Mouse (Mus musculus): Measurements from ENCODE around the gene Rbm4b. TPM values are rescaled to one million over a fixed set of nuclear protein-coding genes. Genes with fewer than 3 reads are reported as not detected.
A peak's percentile ranks its signal among the peaks of the same experiment; 100 is the strongest.
"Not testable (repeated sequence)": the region's sequence is repeated elsewhere in the genome, so short reads cannot be mapped to it uniquely, and the experiment has no call there.

Rbm4b gene
- total RNA-seq, 2 experiments from 2014 or later: 16.8 to 17.9 TPM

DNA sequence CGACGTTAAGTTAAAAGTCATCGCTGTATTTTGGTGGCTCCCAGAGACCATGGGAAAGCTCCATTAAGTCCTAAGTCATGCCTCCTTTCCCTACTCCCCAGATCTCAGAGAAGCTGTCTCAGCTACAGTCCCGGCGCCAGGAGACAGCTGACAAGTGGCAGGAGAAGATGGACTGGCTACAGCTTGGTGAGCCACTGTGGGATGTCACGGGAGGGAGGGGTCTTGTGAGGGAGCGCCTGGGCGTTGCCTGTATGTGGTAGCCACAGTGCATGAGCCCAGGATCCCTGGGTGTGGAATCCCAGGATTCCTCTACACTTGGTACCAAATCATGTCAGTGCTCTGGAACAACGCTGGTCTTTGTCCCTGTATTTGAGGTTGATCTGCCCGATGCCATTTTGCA is 7.8 kb upstream of the Rbm4b start:
- no peak overlapping the region for H3K27ac ChIP-seq
- H3K4me3 ChIP-seq: no peak overlapping the region
- DNase-seq (ENCODE audit: low spot score in 2 of 2): no peak
- TF ChIP-seq CTCF (conservative IDR thresholded peaks at IDR 0.05): no peak

- TF ChIP-seq CTCF (conservative IDR thresholded peaks at IDR 0.05): no peak
- DNase-seq (ENCODE audit: low spot score in 2 of 2): no peak
- no peak overlapping the region for H3K27ac ChIP-seq
- H3K4me3 ChIP-seq: no peak overlapping the region
Measured at GRCm38 (mm10) chr19:4749975-4750374, 6.3 kb upstream of the Rbm4b start.

DNA sequence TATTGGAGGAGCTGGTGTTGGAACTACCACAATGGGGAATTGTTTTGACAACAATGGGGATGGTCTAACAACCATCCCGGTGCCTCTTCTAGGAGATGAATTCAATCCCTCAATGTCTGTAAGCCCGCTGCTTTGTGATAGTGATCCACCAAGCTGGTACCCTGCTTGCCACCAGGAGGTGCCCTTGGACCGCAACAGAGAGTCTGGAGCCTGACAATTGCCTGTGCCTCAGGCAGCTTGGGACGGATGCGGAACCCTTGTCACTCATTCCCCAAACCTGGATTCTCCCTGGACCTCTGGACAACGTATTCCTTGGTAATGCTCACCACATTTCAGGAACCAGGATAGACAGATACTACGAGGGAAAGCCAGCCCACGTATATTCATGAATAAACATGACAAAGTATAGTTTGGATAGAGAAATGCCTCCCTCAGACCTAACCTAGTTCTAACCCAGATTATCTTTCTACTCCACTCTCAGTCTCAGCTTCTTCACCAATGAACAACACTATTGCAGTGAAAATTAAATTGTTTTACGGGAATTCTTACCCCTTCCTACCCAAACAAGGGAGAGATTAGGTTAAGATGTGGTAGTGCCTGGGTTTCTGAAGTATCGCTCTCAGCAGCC is 618 bp upstream of the Rbm4b start:
- Histone ChIP-seq H3K4me3 (peak overlapping the region; percentile 89), H3K27ac (peak overlapping the region; percentile 93)
- DNase-seq (ENCODE audit: low spot score in 2 of 2): peak; percentile 90 to 91
- peak; percentile 97 for TF ChIP-seq CTCF (conservative IDR thresholded peaks at IDR 0.05)

- TF ChIP-seq CTCF (conservative IDR thresholded peaks at IDR 0.05): no peak
- Histone ChIP-seq H3K27ac (peak overlapping the region; percentile 93), H3K4me3 (peak overlapping the region; percentile 89)
- no peak for DNase-seq (ENCODE audit: low spot score in 2 of 2)
Measured at GRCm38 (mm10) chr19:4756921-4757320, 624 bp downstream of the Rbm4b start.

GRCm38 (mm10) chr19:4760544-4760943 is 4.2 kb downstream of the Rbm4b start:
- not testable (repeated sequence) for DNase-seq (ENCODE audit: low spot score in 2 of 2); H3K27ac ChIP-seq; H3K4me3 ChIP-seq

- peak; percentile 41 for TF ChIP-seq CTCF (conservative IDR thresholded peaks at IDR 0.05)
- no peak for DNase-seq (ENCODE audit: low spot score in 2 of 2)
- Histone ChIP-seq H3K4me3 (no peak overlapping the region), H3K27ac (no peak overlapping the region)
Measured at GRCm38 (mm10) chr19:4762876-4763275, 6.6 kb downstream of the Rbm4b start.

GRCm38 (mm10) chr19:4767507-4768148 is 11.3 kb downstream of the Rbm4b start:
- no peak for DNase-seq (ENCODE audit: low spot score in 2 of 2)
- no peak overlapping the region for H3K4me3 ChIP-seq
- TF ChIP-seq CTCF (conservative IDR thresholded peaks at IDR 0.05): no peak
- no peak overlapping the region for H3K27ac ChIP-seq

DNA sequence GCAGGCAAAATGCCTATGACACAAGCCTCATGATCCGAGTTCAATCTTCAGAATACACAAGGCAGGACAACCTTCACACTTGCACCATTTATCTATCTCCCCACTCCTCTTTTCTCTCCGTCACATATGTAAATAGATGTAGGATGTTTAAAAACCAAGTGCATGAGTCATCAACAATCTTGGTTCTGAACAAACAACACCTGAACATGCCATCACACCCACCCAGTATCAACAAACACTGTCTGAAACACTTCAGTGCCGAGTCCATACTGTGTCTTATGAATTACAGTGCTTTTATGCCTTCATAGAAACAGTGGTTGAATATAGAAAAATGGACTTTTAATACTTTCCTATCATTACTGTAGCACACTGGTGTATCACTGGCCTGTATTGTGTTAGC is 16.5 kb downstream of the Rbm4b start:
- no peak for DNase-seq (ENCODE audit: low spot score in 2 of 2)
- TF ChIP-seq CTCF (conservative IDR thresholded peaks at IDR 0.05): no peak

GRCm38 (mm10) chr19:4782891-4783290 is 26.6 kb downstream of the Rbm4b start:
- no peak for TF ChIP-seq CTCF (conservative IDR thresholded peaks at IDR 0.05)
- DNase-seq (ENCODE audit: low spot score in 2 of 2): no peak
- Histone ChIP-seq H3K4me3 (no peak overlapping the region), H3K27ac (no peak overlapping the region)

More for the DNA sequence above, 16.5 kb downstream of the Rbm4b start:
- no peak overlapping the region for H3K4me3 ChIP-seq
- no peak overlapping the region for H3K27ac ChIP-seq

DNA sequence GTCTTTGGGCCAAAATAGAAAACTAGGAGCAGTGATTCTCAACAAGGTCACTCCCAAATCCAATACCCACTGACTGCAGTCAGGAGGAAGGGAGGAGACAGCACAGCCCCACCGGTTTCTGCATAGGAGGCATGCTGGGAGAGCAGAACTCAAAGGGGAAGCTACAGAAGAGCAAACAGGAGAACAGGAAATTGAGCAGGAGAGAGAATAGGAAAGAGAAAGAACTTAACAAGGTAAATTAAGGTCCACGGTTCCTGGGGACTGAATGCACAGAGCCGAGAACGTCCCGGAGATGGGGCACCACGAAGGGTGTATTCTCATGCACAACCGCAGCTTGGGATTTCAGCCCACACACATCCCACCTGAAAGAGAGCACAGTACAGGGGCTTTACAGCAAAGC is 28.9 kb downstream of the Rbm4b start:
- DNase-seq (ENCODE audit: low spot score in 2 of 2): no peak
- TF ChIP-seq CTCF (conservative IDR thresholded peaks at IDR 0.05): no peak
- Histone ChIP-seq H3K27ac (no peak overlapping the region), H3K4me3 (no peak overlapping the region)

- TF ChIP-seq CTCF (conservative IDR thresholded peaks at IDR 0.05): no peak
- H3K4me3 ChIP-seq: no peak overlapping the region
- DNase-seq (ENCODE audit: low spot score in 2 of 2): no peak
- no peak overlapping the region for H3K27ac ChIP-seq
Measured at GRCm38 (mm10) chr19:4786313-4786712, 30.0 kb downstream of the Rbm4b start.

GRCm38 (mm10) chr19:4793281-4793830 is 37.1 kb downstream of the Rbm4b start:
- Histone ChIP-seq H3K4me3 (peak overlapping the region; percentile 95), H3K27ac (peak overlapping the region; percentile 92)
- DNase-seq (ENCODE audit: low spot score in 2 of 2): no peak
- TF ChIP-seq CTCF (conservative IDR thresholded peaks at IDR 0.05): no peak

DNA sequence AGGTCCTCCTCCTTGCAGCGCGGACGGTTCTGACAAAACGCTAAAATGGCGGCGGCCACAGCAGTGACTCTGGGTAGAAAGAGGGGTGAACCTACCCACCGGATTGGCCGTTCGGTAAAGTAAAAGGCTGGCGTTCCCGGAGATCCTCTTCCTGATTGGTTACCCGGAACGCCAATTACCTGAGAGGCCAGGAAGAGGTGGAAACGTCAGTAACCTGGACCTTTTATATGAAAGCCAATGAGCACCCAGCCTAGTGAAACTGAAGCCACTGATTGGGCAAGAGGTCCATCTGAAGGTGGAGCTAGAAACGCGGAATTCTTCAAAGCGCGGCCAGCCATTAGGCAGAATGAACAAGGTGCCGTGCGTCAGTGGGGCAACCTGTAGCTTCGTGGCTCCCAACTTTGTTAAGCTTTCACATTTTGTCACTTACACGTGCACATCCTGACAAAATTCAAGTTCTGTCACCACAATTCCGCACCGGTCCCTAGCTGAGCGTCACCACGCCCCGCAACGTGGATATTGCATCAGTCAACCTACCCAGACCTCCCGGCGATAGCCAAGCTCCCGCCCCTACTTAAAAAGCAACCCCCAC is 37.6 kb downstream of the Rbm4b start, which contains the start of gene Rbm4:
Rbm4 (minus strand) TSS at position 71 of the 592 bp plus-strand sequence.
- Histone ChIP-seq H3K4me3 (peak within 1 kb of the TSS; percentile 95), H3K27ac (peak within 1 kb of the TSS; percentile 92)
- peak; percentile 97 to 98 for DNase-seq (ENCODE audit: low spot score in 2 of 2)
- TF ChIP-seq CTCF (conservative IDR thresholded peaks at IDR 0.05): no peak

All from layer of hippocampus, adult 2 months (tissue).